Mouse (Mus musculus) c-Kit-positive CD71-negative TER-119-negative erythroid progenitor cells, embryonic 14.5 days (primary cell): Measurements from ENCODE around the gene Spred3.
"Not testable (repeated sequence)": the region's sequence is repeated elsewhere in the genome, so short reads cannot be mapped to it uniquely, and the experiment has no call there.

Source experiments
- DNase-seq: peaks from one replicate; pipeline ENCODE4 v3.0.0-alpha.2; 2013; ENCODE audit warnings: low read depth

The Spred3 gene

DNA sequence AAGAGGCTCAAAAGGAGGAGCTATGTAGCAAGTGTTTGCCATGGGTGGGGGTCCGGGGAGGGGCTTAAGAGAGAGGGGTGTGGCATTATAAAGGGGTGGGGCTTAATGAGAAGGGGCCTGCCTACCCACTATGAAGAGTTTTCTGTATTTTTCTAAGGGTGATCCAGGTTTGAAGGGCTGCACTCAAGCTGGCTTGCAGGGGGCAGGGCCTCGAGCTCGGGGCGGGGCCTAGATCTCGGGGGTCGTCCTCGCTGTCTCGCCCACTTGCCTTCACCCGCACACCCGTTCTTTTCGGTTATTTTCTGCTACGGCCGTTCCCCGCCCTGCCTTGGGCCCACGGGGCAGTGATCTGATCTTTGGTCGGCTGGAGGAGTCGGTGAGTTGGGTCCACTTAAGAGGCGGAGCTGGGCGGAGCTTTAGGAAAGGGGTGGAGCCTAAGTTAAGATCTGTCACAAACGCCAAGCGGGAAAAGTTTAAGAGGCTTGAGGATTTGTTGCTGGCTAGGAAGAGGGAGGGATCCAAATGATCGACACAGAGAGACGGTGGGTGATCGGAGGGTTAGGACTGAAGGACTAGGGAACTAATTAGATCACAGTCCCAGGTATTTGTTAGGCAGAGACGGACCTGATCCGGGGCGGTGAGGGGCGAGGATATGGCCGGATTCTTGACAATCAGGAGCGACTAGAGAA is at the start of gene Spred3, which contains the start of gene Ggn:
Spred3 (minus strand) TSS at position 346 of the 689 bp plus-strand sequence.
Ggn (plus strand) TSS at position 145 of the 689 bp plus-strand sequence.
- DNase-seq = peak; percentile 83

DNA sequence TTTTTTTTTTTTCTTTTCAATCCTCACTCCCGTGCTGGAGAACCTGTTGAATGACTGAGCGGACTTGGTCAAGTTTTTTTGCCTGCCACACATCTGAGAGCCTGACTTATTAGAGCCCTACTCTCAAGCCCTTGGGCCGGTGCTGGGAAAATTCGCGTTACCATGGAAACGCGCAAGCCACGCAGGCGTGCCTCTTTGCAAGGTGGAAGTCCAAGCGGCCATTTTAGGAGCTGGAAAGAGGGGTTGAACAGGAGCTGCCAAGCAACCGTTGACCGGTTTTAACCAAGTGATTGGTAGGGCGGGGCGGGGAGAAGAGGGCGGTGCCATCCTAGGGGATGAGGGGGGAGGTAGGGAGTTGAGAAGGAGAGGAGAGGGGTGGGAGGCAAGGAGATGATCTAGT is 44.6 kb upstream of the Spred3 start:
- DNase-seq = no peak

GRCm38 (mm10) chr7:29214236-29214635 is 44.0 kb upstream of the Spred3 start:
- no peak for DNase-seq

DNA sequence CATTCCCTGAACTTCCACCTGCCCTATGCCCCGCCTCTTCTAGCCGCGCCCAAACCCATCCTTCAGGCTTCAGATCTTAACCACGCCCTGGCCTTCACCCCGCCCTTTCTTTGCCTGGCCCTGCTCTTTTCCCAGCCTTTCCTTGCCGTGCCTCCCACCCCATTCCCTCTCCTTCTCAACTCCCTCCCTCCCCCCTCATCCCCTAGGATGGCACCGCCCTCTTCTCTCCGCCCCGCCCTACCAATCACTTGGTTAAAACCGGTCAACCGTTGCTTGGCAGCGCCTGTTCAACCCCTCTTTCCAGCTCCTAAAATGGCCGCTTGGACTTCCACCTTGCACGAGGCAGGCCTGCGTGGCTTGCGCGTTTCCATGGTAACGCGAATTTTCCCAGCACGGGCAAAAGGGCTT is 43.5 kb upstream of the Spred3 start, which contains the start of gene Catsperg1:
Catsperg1 (minus strand) TSS at position 361 of the 408 bp plus-strand sequence.
- DNase-seq = no peak

- DNase-seq = not testable (repeated sequence)
These were observed 42.8 kb upstream of the Spred3 start for GRCm38 (mm10) chr7:29212775-29213560.

DNA sequence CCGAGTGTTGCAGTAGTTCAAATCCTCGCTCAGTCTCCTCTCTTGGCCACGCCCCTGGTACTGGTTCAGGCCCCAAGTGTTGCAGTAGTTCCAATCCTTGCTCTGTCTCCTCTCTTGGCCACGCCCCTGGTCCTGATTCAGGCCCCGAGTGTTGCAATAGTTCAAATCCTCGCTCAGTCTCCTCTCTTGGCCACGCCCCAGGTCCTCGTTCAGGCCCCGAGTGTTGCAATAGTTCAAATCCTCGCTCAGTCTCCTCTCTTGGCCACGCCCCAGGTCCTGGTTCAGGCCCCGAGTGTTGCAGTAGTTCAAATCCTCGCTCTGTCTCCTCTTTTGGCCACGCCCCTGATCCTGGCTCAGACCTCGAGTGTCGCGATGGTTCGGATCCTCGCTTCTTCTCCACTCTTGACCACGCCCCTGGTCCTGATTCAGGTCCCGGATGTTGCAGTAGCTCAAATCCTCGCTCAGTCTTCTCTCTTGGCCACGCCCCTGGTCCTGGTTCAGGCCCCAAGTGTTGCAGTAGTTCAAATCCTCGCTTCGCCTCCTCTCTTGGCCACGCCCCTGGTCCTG is 42.1 kb upstream of the Spred3 start:
- DNase-seq = peak; percentile 36

GRCm38 (mm10) chr7:29211415-29212198 is 41.4 kb upstream of the Spred3 start:
- peak; percentile 93 for DNase-seq

GRCm38 (mm10) chr7:29211013-29211412 is 40.8 kb upstream of the Spred3 start:
- DNase-seq = not testable (repeated sequence)

GRCm38 (mm10) chr7:29202577-29202976 is 32.4 kb upstream of the Spred3 start:
- no peak for DNase-seq

- DNase-seq = not testable (repeated sequence)
These were observed 24.0 kb upstream of the Spred3 start for GRCm38 (mm10) chr7:29194230-29194629.

DNA sequence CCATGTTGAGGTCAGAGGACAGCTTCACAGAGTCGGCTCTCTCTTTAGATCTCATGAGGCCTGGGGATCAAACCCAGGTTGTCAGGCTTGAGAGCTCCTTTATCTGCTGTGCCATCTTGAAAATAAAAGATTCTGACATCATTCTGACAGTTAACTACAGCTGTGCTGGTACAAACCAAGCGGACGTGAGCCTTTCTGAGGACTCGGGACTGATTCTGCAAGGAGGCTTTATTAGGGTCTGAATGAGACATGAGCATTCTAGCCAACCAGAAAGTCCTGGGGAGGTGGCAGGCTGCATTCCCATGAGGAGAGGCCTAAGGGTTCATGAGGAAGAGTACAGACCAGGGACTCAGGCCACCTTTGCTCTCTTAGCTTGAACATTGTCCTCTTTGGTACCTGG is 11.1 kb upstream of the Spred3 start:
- DNase-seq = not testable (repeated sequence)

GRCm38 (mm10) chr7:29180854-29181236 is 10.6 kb upstream of the Spred3 start:
- no peak for DNase-seq

GRCm38 (mm10) chr7:29180077-29180853 is 10.1 kb upstream of the Spred3 start, which contains the start of gene Psmd8:
Psmd8 (minus strand) TSS chr7:29180701.
- peak; percentile 92 for DNase-seq

GRCm38 (mm10) chr7:29179323-29179722 is 9.1 kb upstream of the Spred3 start:
- DNase-seq = no peak

DNA sequence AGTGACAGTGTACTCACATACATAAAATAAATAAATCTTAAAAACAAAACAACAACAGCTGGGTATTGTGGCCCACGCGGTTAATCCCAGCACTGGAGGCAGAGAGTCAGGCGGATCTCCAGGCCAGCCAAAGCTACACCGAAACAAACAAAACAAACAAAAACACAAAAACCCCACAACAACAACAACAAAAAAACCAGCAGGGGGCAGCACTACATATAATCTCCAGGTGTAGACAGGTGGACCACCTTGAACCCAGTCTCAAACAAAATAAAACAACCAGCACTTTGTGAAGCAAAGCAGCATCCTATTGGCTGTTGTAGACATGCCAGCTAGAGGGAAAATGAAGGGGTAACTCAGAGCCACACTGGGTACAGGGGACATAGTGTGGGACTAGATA is 7.9 kb upstream of the Spred3 start:
- no peak for DNase-seq

DNA sequence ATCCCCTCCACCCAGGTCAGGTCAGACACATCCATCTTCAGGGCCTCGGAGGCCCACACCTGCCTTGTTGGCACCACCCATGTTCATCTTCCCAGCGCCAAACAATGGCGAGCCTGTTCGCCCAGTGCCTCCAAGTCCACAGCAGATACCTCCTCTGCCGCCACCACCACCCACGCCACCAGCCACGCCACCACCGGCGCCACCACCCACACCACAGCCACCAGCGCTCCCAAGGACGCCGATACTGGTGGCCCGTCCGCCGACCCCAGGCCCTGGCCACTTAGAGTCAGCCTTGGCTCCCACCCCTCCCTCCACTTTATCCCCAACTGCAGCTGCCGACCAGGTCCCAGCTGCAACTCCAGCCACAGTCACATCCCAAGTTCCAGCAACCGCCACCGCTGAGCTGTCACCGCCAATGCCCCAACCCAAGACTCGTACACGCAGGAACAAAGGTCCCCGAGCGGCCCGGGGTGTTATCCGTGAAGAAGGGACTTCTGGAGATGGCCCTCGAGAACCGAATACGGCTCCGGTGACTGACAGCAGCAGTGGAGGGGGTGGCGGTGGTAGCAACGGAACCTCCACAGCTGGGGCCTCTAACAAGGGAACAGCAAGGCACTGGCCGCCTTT is 2.3 kb upstream of the Spred3 start:
- no peak for DNase-seq

DNA sequence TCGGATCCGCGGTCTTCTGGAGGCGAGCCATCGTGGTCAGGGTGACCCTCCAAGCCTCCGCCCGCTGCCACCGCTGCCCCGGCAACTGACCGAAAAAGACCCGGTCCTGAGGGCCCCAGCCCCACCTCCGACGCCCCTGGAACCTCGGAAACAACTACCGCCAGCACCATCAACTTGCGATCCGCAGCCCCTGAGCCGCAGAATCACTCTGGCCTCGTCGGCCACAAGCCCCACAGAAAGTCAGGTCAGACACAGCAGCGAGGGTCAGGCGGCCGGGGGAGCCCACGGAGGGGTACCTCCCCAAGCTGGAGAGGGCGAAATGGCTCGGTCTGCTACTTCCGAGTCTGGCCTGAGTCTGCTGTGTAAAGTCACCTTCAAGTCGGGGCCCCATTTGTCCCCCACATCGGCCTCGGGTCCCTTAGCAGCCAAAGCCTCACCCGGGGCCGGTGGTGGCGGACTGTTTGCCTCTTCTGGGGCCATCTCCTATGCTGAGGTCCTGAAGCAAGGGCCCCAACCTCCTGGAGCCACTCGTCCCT is 1.4 kb upstream of the Spred3 start:
- DNase-seq = no peak

DNA sequence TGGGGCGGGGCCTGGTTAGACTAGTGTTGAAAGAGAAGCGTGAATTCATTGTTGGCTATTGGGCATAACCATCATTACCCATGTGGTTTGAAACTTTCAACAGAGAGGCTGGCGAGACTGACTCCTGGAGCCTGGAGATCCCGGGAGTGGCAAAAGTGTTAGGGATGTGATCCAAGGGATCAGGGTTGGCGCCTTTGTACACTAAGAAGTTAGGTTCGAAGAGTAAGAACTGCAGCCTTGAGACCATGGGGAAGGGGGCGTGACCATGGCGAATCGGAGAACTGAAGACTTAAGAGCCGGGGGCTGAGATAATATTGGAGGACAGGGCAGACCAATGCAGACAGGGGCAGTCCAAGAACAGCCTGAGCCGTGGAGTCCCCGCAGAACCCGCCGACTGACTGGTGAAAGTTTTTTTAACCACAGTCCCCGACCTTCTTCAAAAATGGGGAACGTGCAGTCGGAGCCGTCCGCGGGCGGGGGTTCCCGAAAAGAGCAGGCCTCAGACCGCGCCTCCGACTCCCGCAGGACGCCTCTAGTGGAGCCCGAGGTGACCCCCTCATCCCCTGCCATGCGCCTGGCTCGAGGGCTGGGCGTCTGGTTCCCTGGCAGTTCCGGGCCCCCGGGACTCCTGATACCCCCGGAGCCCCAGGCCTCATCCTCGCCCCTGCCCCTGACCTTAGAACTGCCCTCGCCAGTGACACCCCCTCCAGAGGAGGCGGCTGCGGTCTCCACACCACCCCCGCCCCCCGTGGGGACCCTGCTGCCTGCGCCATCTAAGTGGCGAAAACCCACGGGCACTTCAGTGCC is 747 bp upstream of the Spred3 start:
- DNase-seq = no peak

- peak; percentile 70 for DNase-seq
These were observed 763 bp downstream of the Spred3 start for GRCm38 (mm10) chr7:29169231-29170065.
